Mouse (Mus musculus) lung, postnatal 14 days (tissue): Measurements from ENCODE around the gene Vmn1r126.
"Not testable (repeated sequence)": the region's sequence is repeated elsewhere in the genome, so short reads cannot be mapped to it uniquely, and the experiment has no call there.

Source experiments
- DNase-seq: peaks from one replicate; pipeline ENCODE4 v3.0.0; 2021

Gene Vmn1r126

DNA sequence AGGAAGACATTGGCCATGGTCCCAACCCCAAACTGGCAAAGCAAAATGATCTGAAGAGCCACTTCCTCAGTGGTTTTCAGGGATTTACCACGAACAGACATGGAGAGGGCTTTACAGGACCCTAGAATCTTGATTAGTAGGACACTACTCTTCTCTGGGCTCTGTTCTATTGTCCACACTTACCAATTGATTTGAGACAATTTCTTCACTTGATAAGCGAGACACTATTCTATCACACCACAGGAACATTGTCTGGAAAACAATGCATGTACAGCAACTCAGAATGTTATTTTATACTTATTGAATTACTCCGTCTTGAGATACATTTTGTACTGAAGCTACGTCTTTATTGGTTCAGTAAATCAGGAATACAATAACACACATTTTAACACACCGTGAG lies at the start of gene Vmn1r126:
TSS of gene Vmn1r126 (minus strand) at position 101 of the 400 bp plus-strand sequence.
- DNase-seq: not testable (repeated sequence)

DNA sequence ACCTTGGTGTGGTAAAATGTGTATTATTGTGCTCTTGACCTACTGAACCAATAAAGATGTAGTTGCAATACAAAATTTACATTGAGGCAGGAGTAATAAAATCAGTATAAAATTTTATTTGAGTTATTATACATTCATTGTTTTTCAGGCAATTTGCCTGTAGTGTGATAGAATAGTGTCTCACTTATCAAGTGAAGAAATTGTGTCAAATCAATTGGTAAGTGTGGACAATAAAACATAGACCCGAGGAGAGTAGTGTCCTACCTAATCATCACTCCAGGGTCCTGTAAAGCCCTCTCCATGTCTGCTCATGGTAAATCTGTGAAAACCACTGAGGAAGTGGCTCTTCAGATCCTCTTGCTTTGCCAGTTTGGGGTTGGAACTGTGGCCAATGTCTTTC lies 47.8 kb upstream of the Vmn1r126 start, which contains the start of gene Vmn1r128:
TSS of gene Vmn1r128 (plus strand) at position 301 of the 400 bp plus-strand sequence.
- DNase-seq: not testable (repeated sequence)

DNA sequence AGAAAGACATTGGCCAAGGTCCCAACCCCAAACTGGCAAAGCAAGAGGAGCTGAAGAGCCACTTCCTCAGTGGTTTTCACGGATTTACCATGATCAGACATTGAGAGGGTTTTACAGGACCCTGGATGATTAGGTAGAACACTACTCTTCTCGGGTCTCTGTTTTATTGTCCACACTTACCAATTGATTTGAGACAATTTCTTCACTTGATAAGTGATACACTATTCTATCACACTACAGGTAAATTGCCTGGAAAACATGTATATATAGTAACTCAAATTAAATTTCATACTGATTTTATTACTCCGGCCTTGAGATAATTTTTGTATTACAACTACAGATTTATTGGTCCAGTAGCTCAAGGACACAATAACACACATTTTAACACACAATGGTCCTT lies 18.5 kb upstream of the Vmn1r126 start, which contains the start of gene Vmn1r127:
TSS of gene Vmn1r127 (minus strand) at position 101 of the 400 bp plus-strand sequence.
- not testable (repeated sequence) for DNase-seq

DNA sequence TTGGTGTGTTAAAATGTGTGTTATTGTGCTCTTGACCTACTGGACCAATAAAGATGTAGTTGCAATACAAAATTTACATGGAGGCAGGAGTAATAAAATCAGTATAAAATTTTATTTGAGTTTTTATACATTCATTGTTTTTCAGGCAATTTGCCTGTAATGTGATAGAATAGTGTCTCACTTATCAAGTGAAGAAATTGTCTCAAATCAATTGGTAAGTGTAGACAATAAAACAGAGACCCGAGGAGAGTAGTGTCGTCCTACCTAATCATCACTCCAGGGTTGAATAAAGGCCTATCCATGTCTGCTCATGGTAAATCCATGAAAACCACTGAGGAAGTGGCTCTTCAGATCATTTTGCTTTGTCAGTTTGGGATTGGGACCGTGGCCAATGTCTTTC lies 29.4 kb downstream of the Vmn1r126 start, which contains the start of gene Vmn1r125:
TSS of gene Vmn1r125 (plus strand) at position 301 of the 400 bp plus-strand sequence.
- not testable (repeated sequence) for DNase-seq

DNA sequence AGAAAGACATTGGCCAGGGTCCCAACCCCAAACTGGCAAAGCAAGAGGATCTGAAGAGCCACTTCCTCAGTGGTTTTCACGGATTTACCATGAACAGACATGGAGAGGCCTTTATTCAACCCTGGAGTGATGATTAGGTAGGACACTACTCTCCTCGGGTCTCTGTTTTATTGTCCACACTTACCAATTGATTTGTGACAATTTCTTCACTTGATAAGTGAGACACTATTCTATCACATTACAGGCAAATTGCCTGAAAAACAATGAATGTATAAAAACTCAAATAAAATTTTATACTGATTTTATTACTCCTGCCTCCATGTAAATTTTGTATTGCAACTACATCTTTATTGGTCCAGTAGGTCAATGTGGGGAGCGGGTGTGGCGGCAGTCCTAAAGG lies 40.8 kb downstream of the Vmn1r126 start, which contains the start of gene Vmn1r124:
TSS of gene Vmn1r124 (minus strand) at position 101 of the 400 bp plus-strand sequence.
- DNase-seq: not testable (repeated sequence)
